Mouse (Mus musculus): Measurements from ENCODE around the gene Chmp5.

Chmp5 gene

GRCm38 (mm10) chr4:40947565-40948159, 545 bp upstream of the Chmp5 start:
- no peak for DNase-seq

- DNase-seq: peak; percentile 29
Observed at GRCm38 (mm10) chr4:40953521-40953920, 5.3 kb downstream of the Chmp5 start.

- DNase-seq: no peak
Observed at GRCm38 (mm10) chr4:40955942-40956341, 7.7 kb downstream of the Chmp5 start.

- DNase-seq: no peak
Observed at GRCm38 (mm10) chr4:40963536-40963935, 15.3 kb downstream of the Chmp5 start.

- DNase-seq: no peak
Observed at GRCm38 (mm10) chr4:40969161-40969560, 21.0 kb downstream of the Chmp5 start.

- DNase-seq: peak; percentile 21
Observed at GRCm38 (mm10) chr4:40969781-40970591, 21.8 kb downstream of the Chmp5 start.

GRCm38 (mm10) chr4:40970592-40970841, 22.3 kb downstream of the Chmp5 start:
- DNase-seq: no peak

- DNase-seq: peak; percentile 95
Observed at GRCm38 (mm10) chr4:40970842-40971701, 22.9 kb downstream of the Chmp5 start, which contains the start of gene Nfx1. Gene Nfx1 (plus strand): TSS chr4:40970906.

- no peak for DNase-seq
Observed at GRCm38 (mm10) chr4:40971744-40972143, 23.5 kb downstream of the Chmp5 start.

GRCm38 (mm10) chr4:40974011-40974410, 25.8 kb downstream of the Chmp5 start:
- no peak for DNase-seq

GRCm38 (mm10) chr4:40975678-40976077, 27.5 kb downstream of the Chmp5 start:
- no peak for DNase-seq

- no peak for DNase-seq
Observed at GRCm38 (mm10) chr4:40976651-40977050, 28.4 kb downstream of the Chmp5 start.

GRCm38 (mm10) chr4:40979430-40979829, 31.2 kb downstream of the Chmp5 start:
- no peak for DNase-seq

- DNase-seq: no peak
Observed at GRCm38 (mm10) chr4:40982486-40982885, 34.3 kb downstream of the Chmp5 start.

GRCm38 (mm10) chr4:40983686-40984085, 35.5 kb downstream of the Chmp5 start:
- DNase-seq: no peak

GRCm38 (mm10) chr4:40989633-40990032, 41.4 kb downstream of the Chmp5 start:
- no peak for DNase-seq

- no peak for DNase-seq
Observed at GRCm38 (mm10) chr4:40996302-40996701, 48.1 kb downstream of the Chmp5 start.

GRCm38 (mm10) chr4:40997916-40998315, 49.7 kb downstream of the Chmp5 start:
- DNase-seq: no peak

GRCm38 (mm10) chr4:41000271-41000670, 52.1 kb downstream of the Chmp5 start:
- DNase-seq: no peak

- no peak for DNase-seq
Observed at GRCm38 (mm10) chr4:41000842-41001639, 52.8 kb downstream of the Chmp5 start.

GRCm38 (mm10) chr4:41013351-41013750, 65.1 kb downstream of the Chmp5 start:
- no peak for DNase-seq
